Mouse (Mus musculus): ENCODE measurements around the gene Vkorc1l1.

- TF ChIP-seq CTCF (IDR thresholded peaks at IDR 0.05) (peak; percentile 68), POLR2A (IDR thresholded peaks at IDR 0.05; ENCODE audit: insufficient read depth, low read depth, low read length) (no peak), EP300 (IDR thresholded peaks at IDR 0.05; ENCODE audit: insufficient read depth, low read depth, low read length) (0 out of 2 replicates have a peak, but pooled peaks have one; percentile 15)
These were observed 27.7 kb upstream of the Vkorc1l1 start for GRCm38 (mm10) chr5:129914024-129914423.
